ENCODE assay signal across 20 mouse cellular contexts in genomic region chr10:41829191-41829590, GRCm38 (mm10). TPM values are rescaled to one million over a fixed set of nuclear protein-coding genes. Genes with fewer than 3 reads are reported as not detected.
DNase-seq lines count a peak whose midpoint lies in the region; TF ChIP-seq lines count a peak whose summit lies in the region.
"Had no signal": no experiment of that assay in that cellular context is flagged by ENCODE, and none has a peak within 500 bp of the region (broad histone marks: within the 10 kb centered on the region; RNA-seq: fewer than 3 reads in every experiment).

No protein-coding gene starts in this region.

- peak; percentile 43 for DNase-seq in heart, embryonic 10.5 days (ENCODE audit: low spot score)
- no peak for DNase-seq in heart, postnatal 25 days (ENCODE audit: low spot score)
- DNase-seq in ES-E14 (ENCODE audit: low read depth, low spot score) (no peak), ZHBTc4 (ENCODE audit: low read depth, low spot score) (peak; percentile 35)
- DNase-seq in adrenal gland, adult 18-20 months (ENCODE audit: low spot score in 2 of 2) = no peak
- DNase-seq in thymus, postnatal 25 days = no peak
- DNase-seq: adrenal gland, adult 8-10 months; adrenal gland, postnatal 14 days; adrenal gland, postnatal 36 days; cerebellum, adult 11-12 months; cerebellum, adult 2 months; cerebellum, adult 9-10 months; cerebellum, postnatal 10 days; cerebellum, postnatal 25 days; embryo, embryonic 11 days had no signal

- WGBS in heart, embryonic 10.5 days = 84% methylated on average over 5 of the region's 5 CpGs

- intact Hi-C loops in heart, postnatal 25 days (cut with DNase I) = no loop called here

- H3K9ac ChIP-seq in ES-E14 (ENCODE audit: insufficient read depth, low read depth, low read length, poor library complexity, severe bottlenecking) = no peak overlapping the region
- H3K9ac ChIP-seq: embryonic facial prominence, embryonic 13.5 days; embryonic facial prominence, embryonic 15.5 days; forebrain, embryonic 12.5 days had no signal

- no peak overlapping the region for H3K27ac ChIP-seq in heart, embryonic 10.5 days
- H3K27ac ChIP-seq in ES-E14 (ENCODE audit: insufficient read depth, low read depth, low read length, poor library complexity, severe bottlenecking) = peak overlapping the region; percentile 13; the same call in 1 of the 2 replicates
- H3K27ac ChIP-seq: embryonic facial prominence, embryonic 13.5 days; embryonic facial prominence, embryonic 15.5 days; forebrain, embryonic 10.5 days; forebrain, embryonic 12.5 days had no signal

- H3K4me3 ChIP-seq in heart, embryonic 10.5 days = no peak overlapping the region
- no peak overlapping the region for H3K4me3 ChIP-seq in ES-E14 (ENCODE audit: insufficient read depth in 1 of 2, low read depth in 1 of 2, low read length in 2 of 2, poor library complexity in 1 of 2, severe bottlenecking in 1 of 2)
- H3K4me3 ChIP-seq: embryonic facial prominence, embryonic 13.5 days; embryonic facial prominence, embryonic 15.5 days; erythroblast, embryonic 14.5 days; forebrain, embryonic 10.5 days; forebrain, embryonic 12.5 days had no signal

- in situ Hi-C loops in ES-E14 (cut with MboI; ENCODE audit: low sequenced_read_pairs in 2 of 2, unreplicated experiment in 2 of 2) = no loop called here

- peaks cover 14% of the 10 kb centered on the region for H3K4me1 ChIP-seq in heart, embryonic 10.5 days
- peaks cover 0 to 12% of the 10 kb centered on the region in 2 experiments; a peak in 2 of 4 replicates for H3K4me1 ChIP-seq in ES-E14 (ENCODE audit: control insufficient read depth in 2 of 2, insufficient read depth in 2 of 2, low read length in 2 of 2, poor library complexity in 1 of 2)
- H3K4me1 ChIP-seq: forebrain, embryonic 10.5 days; forebrain, embryonic 12.5 days had no signal

- no peaks in the 10 kb centered on the region for H3K9me3 ChIP-seq in heart, embryonic 10.5 days
- no peaks in the 10 kb centered on the region for H3K9me3 ChIP-seq in ES-E14 (ENCODE audit: control insufficient read depth, insufficient read depth, low read depth, low read length)
- H3K9me3 ChIP-seq: embryonic facial prominence, embryonic 13.5 days; embryonic facial prominence, embryonic 15.5 days; forebrain, embryonic 10.5 days; forebrain, embryonic 12.5 days had no signal

- H3K27me3 ChIP-seq in heart, embryonic 10.5 days (ENCODE audit: insufficient read depth, poor library complexity, severe bottlenecking) = no peaks in the 10 kb centered on the region
- H3K27me3 ChIP-seq: embryonic facial prominence, embryonic 13.5 days; embryonic facial prominence, embryonic 15.5 days; forebrain, embryonic 12.5 days had no signal

- no peaks in the 10 kb centered on the region for H3K36me3 ChIP-seq in heart, embryonic 10.5 days
- no peaks in the 10 kb centered on the region for H3K36me3 ChIP-seq in ES-E14 (ENCODE audit: control insufficient read depth, insufficient read depth, low read length, poor library complexity, severe bottlenecking)
- H3K36me3 ChIP-seq: embryonic facial prominence, embryonic 13.5 days; embryonic facial prominence, embryonic 15.5 days; forebrain, embryonic 10.5 days; forebrain, embryonic 12.5 days had no signal

TF ChIP-seq in ES-E14, 5 proteins besides CTCF, POLR2A, EP300 and RAD21:
- TF ChIP-seq HCFC1 (IDR thresholded peaks at IDR 0.05; ENCODE audit: borderline replicate concordance, insufficient read depth, low read length) (no peak), ZNF384 (IDR thresholded peaks at IDR 0.05; ENCODE audit: low read depth, low read length) (no peak), CHD2 (IDR thresholded peaks at IDR 0.05; ENCODE audit: low read depth, low read length) (no peak), MAFK (IDR thresholded peaks at IDR 0.05; ENCODE audit: insufficient read depth, low read depth, low read length) (no peak), ZC3H11A (IDR thresholded peaks at IDR 0.05; ENCODE audit: borderline replicate concordance, low read depth, low read length) (no peak)

RNA-seq across cellular contexts. Expression of gene Sesn1, which starts 19.5 kb away (rescaled TPM):
- polyA plus RNA-seq in heart, embryonic 10.5 days (2016; fragmentation: Nextera tagmentation; extraction: Ambion mirVana) = 18.9 and 20.6 TPM in 2 replicates
- total RNA-seq in heart, postnatal 25 days (2021) = 100 to 1,000 TPM; 135 to 137 TPM
- 6.8 and 10.0 TPM in 2 replicates for total RNA-seq in ES-E14 (2012; rRNA removed)
- total RNA-seq in adrenal gland, adult 18-20 months (2021) = 10 to 100 TPM; 17.0 to 19.9 TPM

RNA-seq across cellular contexts. Expression of gene Cep57l1, which starts 19.5 kb away (rescaled TPM):
- polyA plus RNA-seq in heart, embryonic 10.5 days (2016; fragmentation: Nextera tagmentation; extraction: Ambion mirVana) = 22.1 and 23.6 TPM in 2 replicates
- 1 to 10 TPM; 2.3 to 3.4 TPM for total RNA-seq in heart, postnatal 25 days (2021)
- 29.3 and 32.0 TPM in 2 replicates for total RNA-seq in ES-E14 (2012; rRNA removed)
- 1 to 10 TPM; 4.0 to 4.5 TPM for total RNA-seq in adrenal gland, adult 18-20 months (2021)

Comparison
In these comparisons a context has a peak if more than half of its experiments do, and no peak if none do; other contexts are left out.
1. DNase-seq: peak in heart, embryonic 10.5 days (single experiment) and ZHBTc4 (single experiment); none in heart, postnatal 25 days (single experiment), ES-E14 (single experiment), adrenal gland, adult 18-20 months (0 of 2) and thymus, postnatal 25 days (single experiment).
2. RNA of gene Sesn1, which starts 19.5 kb away (total RNA-seq): 135 to 137 TPM in heart, postnatal 25 days; 17.0 to 19.9 TPM in adrenal gland, adult 18-20 months and 6.8 to 10.0 TPM in ES-E14; every median in the first group is over 4 times any median in the second.